Comparison of ENCODE assay signal across 9 mouse cellular contexts in genomic region chr4:124594933-124595332, GRCm38 (mm10). TPM values are rescaled to one million over a fixed set of nuclear protein-coding genes. Genes with fewer than 3 reads are reported as not detected.
DNase-seq lines count a peak whose midpoint lies in the region; ATAC-seq and TF ChIP-seq lines count a peak whose summit lies in the region.
"Had no signal": no experiment of that assay in that cellular context is flagged by ENCODE, and none has a peak within 500 bp of the region (broad histone marks: within the 10 kb centered on the region; RNA-seq: fewer than 3 reads in every experiment).

No protein-coding gene starts in this region.

- intact Hi-C loops in gastrocnemius, postnatal 14 days (cut with DNase I; ENCODE audit: low total_unique reads), result no loop called here

- no peaks in the 10 kb centered on the region for H3K36me3 ChIP-seq in heart, postnatal 0 days (replicated peaks; ENCODE audit: control insufficient read depth, insufficient read depth, low read length)
- H3K36me3 ChIP-seq: lung, embryonic 15.5 days had no signal

- no peak overlapping the region for H3K9ac ChIP-seq in heart, postnatal 0 days (replicated peaks; ENCODE audit: low read depth, low read length)
- H3K9ac ChIP-seq: lung, embryonic 15.5 days had no signal

- TF ChIP-seq CTCF in heart, postnatal 0 days (IDR thresholded peaks at IDR 0.05; ENCODE audit: low read depth), result no peak

- no peaks in the 10 kb centered on the region for H3K9me3 ChIP-seq in heart, postnatal 0 days (replicated peaks; ENCODE audit: control insufficient read depth, low read length)
- H3K9me3 ChIP-seq: lung, embryonic 15.5 days had no signal

- H3K4me1 ChIP-seq in heart, postnatal 0 days (ENCODE audit: control insufficient read depth, insufficient read depth), result no peaks in the 10 kb centered on the region
- H3K4me1 ChIP-seq: lung, embryonic 15.5 days had no signal

- H3K27me3 ChIP-seq in heart, postnatal 0 days (ENCODE audit: control insufficient read depth, insufficient read depth, low read length), result 0 out of 2 replicates have a peak, but pooled peaks cover 10% of the 10 kb centered on the region

- no peak overlapping the region for H3K27ac ChIP-seq in heart, postnatal 0 days (ENCODE audit: low read depth)
- H3K27ac ChIP-seq: lung, embryonic 15.5 days had no signal

- peak; percentile 17; the same call in 1 of the 2 replicates for ATAC-seq in heart, postnatal 0 days (ENCODE audit: insufficient read depth, low read depth)
- peak; percentile 37; the same call in 1 of the 2 replicates for ATAC-seq in megakaryocyte-erythroid progenitor cell, adult 5-6 weeks (replicated peaks; ENCODE audit: low FRiP score, low TSS enrichment, poor library complexity, severe bottlenecking)

- peak; percentile 19 for DNase-seq in ovary, postnatal 36 days (ENCODE audit: low spot score)
- no peak for DNase-seq in ovary, postnatal 10 days (ENCODE audit: low spot score)
- DNase-seq in cerebellum, postnatal 25 days, result peak; percentile 21 to 42
- no peak for DNase-seq in heart, postnatal 0 days (ENCODE audit: low spot score)
- peak; percentile 53 to 66 for DNase-seq in layer of hippocampus, postnatal 25 days (ENCODE audit: extremely low spot score in 1 of 2, low spot score in 1 of 2)
- no peak for DNase-seq in gastrocnemius, postnatal 14 days

- no peak overlapping the region; the same call in 1 of the 2 replicates for H3K4me3 ChIP-seq in heart, postnatal 0 days (ENCODE audit: low read depth, low read length)
- H3K4me3 ChIP-seq: lung, embryonic 15.5 days had no signal

- no peak for TF ChIP-seq EP300 in heart, postnatal 0 days (IDR thresholded peaks at IDR 0.05; ENCODE audit: low read depth)

- peak overlapping the region; percentile 34 for H3K4me2 ChIP-seq in heart, postnatal 0 days (ENCODE audit: low read depth, low read length)
- H3K4me2 ChIP-seq: lung, embryonic 15.5 days had no signal

- WGBS in heart, postnatal 0 days, result 25% methylated on average over 13 of the region's 13 CpGs

RNA-seq across cellular contexts. Expression of gene 3100002H09Rik, which starts 15.7 kb away (rescaled TPM):
- total RNA-seq in heart, postnatal 0 days (2014; rRNA removed; ENCODE audit: low replicate concordance), result not detected in 2 replicates
- not detected in 2 replicates for polyA plus RNA-seq in heart, postnatal 0 days (2015; fragmentation: Nextera tagmentation; extraction: Ambion mirVana)
- 1 to 10 TPM in 1 of 2 experiments, not detected in 1; 1.6 TPM for total RNA-seq in layer of hippocampus, postnatal 25 days (2021)
- not detected in 2 replicates for total RNA-seq in megakaryocyte-erythroid progenitor cell, adult 5-6 weeks (2014; fragmentation: Nextera tagmentation)
- not detected in 2 replicates for total RNA-seq in megakaryocyte-erythroid progenitor cell, adult 5-6 weeks (2017)
- total RNA-seq in gastrocnemius, postnatal 14 days (2021), result not detected
- polyA plus RNA-seq: lung, embryonic 15.5 days; stomach, embryonic 16.5 days had no signal

Comparison
In these comparisons a context has a peak if more than half of its experiments do, and no peak if none do; other contexts are left out.
1. DNase-seq: peak in ovary, postnatal 36 days (single experiment), cerebellum, postnatal 25 days (2 of 2) and layer of hippocampus, postnatal 25 days (2 of 2); none in ovary, postnatal 10 days (single experiment), heart, postnatal 0 days (single experiment) and gastrocnemius, postnatal 14 days (single experiment).